Mouse (Mus musculus): Measurements from ENCODE around the gene Krt79. TPM values are rescaled to one million over a fixed set of nuclear protein-coding genes. Genes with fewer than 3 reads are reported as not detected.
A peak's percentile ranks its signal among the peaks of the same experiment; 100 is the strongest.

Krt79 gene
- polyA plus RNA-seq, 1 experiment from 2014 or later = 0.22 TPM

DNA sequence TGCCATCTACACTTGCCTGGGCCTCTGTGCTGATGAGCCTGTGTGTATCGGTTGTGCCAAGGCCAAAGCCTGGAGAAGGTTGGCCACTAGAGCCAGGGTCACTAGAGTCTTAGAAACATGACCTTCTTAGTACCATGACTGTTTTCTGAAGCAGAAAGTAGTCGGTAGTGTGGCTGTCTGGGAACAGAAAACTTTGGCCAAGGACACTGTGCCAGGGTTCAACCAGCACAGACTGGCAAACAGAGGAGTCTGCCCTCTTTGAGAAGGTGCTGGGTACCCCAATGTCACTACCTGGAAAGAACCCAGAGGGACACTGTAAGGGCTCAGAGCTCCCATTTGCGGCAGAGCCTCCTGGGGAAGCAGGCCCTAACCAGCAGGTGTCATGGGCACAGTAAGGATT is 36.5 kb upstream of the Krt79 start:
- 52% methylated on average over 3 of the region's 3 CpGs for WGBS
- peak overlapping the region; percentile 56 for H3K4me2 ChIP-seq (ENCODE audit: low read length)
- DNase-seq (ENCODE audit: low spot score) (no peak), ATAC-seq (replicated peaks; ENCODE audit: low FRiP score, low TSS enrichment, low read depth) (no peak)
- H3K4me3 ChIP-seq (ENCODE audit: low read depth, low read length) = no peak overlapping the region
- H3K27ac ChIP-seq (ENCODE audit: low read depth) = peak overlapping the region; percentile 89
- peak overlapping the region; percentile 63 for H3K9ac ChIP-seq (ENCODE audit: low read length)
- no peaks in the 10 kb centered on the region for H3K27me3 ChIP-seq (replicated peaks; ENCODE audit: control insufficient read depth, insufficient read depth, low read length)
- H3K4me1 ChIP-seq (replicated peaks; ENCODE audit: control insufficient read depth, insufficient read depth, low read length) = peaks cover 32% of the 10 kb centered on the region
- no peaks in the 10 kb centered on the region for H3K36me3 ChIP-seq (ENCODE audit: control insufficient read depth, insufficient read depth, low read length)
- H3K9me3 ChIP-seq (ENCODE audit: control insufficient read depth, low read length) = no peaks in the 10 kb centered on the region

DNA sequence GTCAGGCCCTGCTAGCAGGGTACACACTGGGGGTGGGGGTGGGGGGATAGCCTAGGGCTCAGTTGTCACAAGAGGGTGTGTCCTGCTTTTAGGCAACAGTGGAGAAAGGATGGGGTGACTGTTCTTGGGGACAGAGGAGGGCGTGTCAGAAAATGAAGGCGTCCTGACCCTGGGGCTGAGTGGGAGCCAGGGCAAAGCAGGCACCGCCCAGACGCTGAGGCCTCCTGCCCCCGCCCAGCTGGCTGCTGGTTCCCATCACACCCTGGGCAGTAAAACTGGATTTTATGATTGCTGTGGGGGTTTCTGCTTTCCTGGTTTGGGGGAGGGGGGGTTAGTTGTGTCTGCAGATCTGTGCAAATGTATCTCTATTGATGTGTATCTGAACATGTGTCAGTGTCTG is 35.9 kb upstream of the Krt79 start:
- H3K9ac ChIP-seq (ENCODE audit: low read length) = no peak overlapping the region
- no peaks in the 10 kb centered on the region for H3K9me3 ChIP-seq (ENCODE audit: control insufficient read depth, low read length)
- H3K4me3 ChIP-seq (ENCODE audit: low read depth, low read length) = no peak overlapping the region
- H3K27me3 ChIP-seq (replicated peaks; ENCODE audit: control insufficient read depth, insufficient read depth, low read length) = no peaks in the 10 kb centered on the region
- 50% methylated on average over 5 of the region's 5 CpGs for WGBS
- no peak overlapping the region for H3K4me2 ChIP-seq (ENCODE audit: low read length)
- H3K4me1 ChIP-seq (replicated peaks; ENCODE audit: control insufficient read depth, insufficient read depth, low read length) = peaks cover 32% of the 10 kb centered on the region
- DNase-seq (ENCODE audit: low spot score) (peak; percentile 65), ATAC-seq (replicated peaks; ENCODE audit: low FRiP score, low TSS enrichment, low read depth) (peak; percentile 40)
- peak overlapping the region; percentile 89 for H3K27ac ChIP-seq (ENCODE audit: low read depth)
- H3K36me3 ChIP-seq (ENCODE audit: control insufficient read depth, insufficient read depth, low read length) = no peaks in the 10 kb centered on the region

DNA sequence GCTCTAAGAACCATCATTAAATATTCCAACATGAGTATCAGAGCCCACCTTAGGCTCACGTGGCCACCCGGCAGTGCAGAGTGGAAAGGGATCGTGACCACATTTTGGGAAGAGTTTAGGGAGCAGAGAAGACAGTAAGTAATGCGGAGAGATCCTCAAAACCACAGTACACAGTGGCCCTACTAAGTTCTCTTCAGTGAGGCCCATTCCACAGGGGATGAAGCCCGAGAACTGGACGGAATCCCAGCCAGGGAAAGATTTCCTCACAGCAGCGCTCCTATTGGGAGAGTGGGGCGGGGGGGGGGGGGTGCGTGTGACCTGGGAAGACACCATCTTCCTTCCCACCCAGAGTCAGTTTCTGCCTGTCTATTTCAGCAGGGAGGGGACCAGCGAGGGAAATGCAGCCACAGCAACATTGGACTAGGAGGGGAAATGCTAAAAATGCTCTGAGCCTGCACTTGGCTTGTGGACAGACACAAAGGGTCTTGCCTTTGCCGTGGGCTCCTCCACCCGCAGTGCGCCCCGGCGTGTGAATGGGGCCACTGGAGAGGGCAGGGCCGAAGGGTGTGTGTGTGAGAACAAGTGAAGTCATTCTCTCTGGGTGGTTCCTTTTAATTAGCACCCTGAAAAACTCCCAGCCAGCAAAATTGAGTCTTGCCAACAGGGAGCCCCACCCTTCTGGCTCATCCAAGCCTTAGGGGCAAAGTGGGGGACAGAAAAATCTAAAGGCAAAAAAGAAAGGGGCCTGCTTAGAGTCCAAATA is 34.1 kb upstream of the Krt79 start:
- Histone ChIP-seq H3K9me3 (ENCODE audit: control insufficient read depth, low read length) (no peaks in the 10 kb centered on the region), H3K9ac (ENCODE audit: low read length) (no peak overlapping the region), H3K36me3 (ENCODE audit: control insufficient read depth, insufficient read depth, low read length) (no peaks in the 10 kb centered on the region), H3K4me2 (ENCODE audit: low read length) (no peak overlapping the region), H3K4me1 (replicated peaks; ENCODE audit: control insufficient read depth, insufficient read depth, low read length) (peaks cover 38% of the 10 kb centered on the region), H3K27me3 (replicated peaks; ENCODE audit: control insufficient read depth, insufficient read depth, low read length) (no peaks in the 10 kb centered on the region), H3K4me3 (ENCODE audit: low read depth, low read length) (no peak overlapping the region), H3K27ac (ENCODE audit: low read depth) (no peak overlapping the region)
- ATAC-seq (replicated peaks; ENCODE audit: low FRiP score, low TSS enrichment, low read depth) = no peak
- 63% methylated on average over 15 of the region's 16 CpGs for WGBS
- DNase-seq (ENCODE audit: low spot score) = no peak

DNA sequence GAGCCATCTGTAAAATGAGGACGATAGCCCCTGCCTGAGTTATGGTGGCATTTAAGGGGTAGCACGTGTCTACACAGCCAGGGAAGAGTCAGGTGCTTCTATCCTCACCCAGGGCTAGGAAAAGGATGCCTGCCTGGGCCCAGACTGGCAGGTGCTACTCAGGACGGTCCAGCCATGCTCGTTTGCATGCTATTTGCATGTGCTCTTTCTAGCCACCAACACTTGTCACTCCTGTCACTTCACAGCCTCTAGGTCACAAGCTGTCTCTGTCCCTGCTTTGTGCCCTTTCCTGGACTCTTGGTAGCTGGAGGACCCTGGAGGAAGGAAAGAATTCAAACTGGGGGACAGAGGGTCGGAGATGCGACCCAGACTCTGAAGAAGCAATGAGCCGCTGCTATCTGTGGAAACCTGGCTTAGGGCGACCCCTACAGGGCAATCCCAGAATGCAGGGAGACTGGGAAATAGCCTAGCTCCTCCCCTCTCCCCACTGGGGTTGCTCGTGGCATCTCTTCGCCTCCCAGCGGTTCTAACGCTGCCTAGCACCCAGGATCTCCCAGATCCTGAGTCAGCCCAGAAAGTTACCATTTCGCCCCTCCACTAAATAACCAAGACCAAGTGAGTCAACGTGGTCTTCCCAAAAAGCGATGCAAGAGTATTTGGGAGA is 33.4 kb upstream of the Krt79 start:
- DNase-seq (ENCODE audit: low spot score) (peak; percentile 100), ATAC-seq (replicated peaks; ENCODE audit: low FRiP score, low TSS enrichment, low read depth) (no peak; the same call in 1 of the 2 replicates)
- H3K36me3 ChIP-seq (ENCODE audit: control insufficient read depth, insufficient read depth, low read length) = no peaks in the 10 kb centered on the region
- H3K27ac ChIP-seq (ENCODE audit: low read depth) = no peak overlapping the region
- no peaks in the 10 kb centered on the region for H3K27me3 ChIP-seq (replicated peaks; ENCODE audit: control insufficient read depth, insufficient read depth, low read length)
- peaks cover 38% of the 10 kb centered on the region for H3K4me1 ChIP-seq (replicated peaks; ENCODE audit: control insufficient read depth, insufficient read depth, low read length)
- H3K9me3 ChIP-seq (ENCODE audit: control insufficient read depth, low read length) = no peaks in the 10 kb centered on the region
- 13% methylated on average over 15 of the region's 15 CpGs for WGBS
- H3K9ac ChIP-seq (ENCODE audit: low read length) = no peak overlapping the region
- no peak overlapping the region for H3K4me2 ChIP-seq (ENCODE audit: low read length)
- no peak overlapping the region for H3K4me3 ChIP-seq (ENCODE audit: low read depth, low read length)

DNA sequence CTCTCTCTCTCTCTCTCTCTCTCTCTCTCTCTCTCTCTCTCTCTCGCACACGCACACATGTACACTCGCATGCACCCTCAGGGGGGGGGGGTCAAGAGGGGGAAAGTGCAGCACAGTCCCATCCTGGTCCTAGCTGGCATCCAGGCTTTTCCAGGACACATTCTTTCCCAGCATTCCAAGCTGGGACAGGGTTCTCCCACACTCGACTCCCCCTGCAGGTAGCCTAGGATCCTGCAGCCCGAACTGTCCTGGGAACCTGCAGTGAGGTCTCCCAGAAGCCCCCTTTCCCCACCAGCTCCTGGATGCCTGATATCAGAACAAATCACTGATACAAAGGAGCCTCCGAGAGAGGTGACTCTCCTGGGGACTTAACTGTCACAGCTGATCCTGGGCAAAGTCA is 30.4 kb upstream of the Krt79 start:
- Histone ChIP-seq H3K9me3 (ENCODE audit: control insufficient read depth, low read length) (no peaks in the 10 kb centered on the region), H3K9ac (ENCODE audit: low read length) (no peak overlapping the region), H3K4me2 (ENCODE audit: low read length) (no peak overlapping the region), H3K27ac (ENCODE audit: low read depth) (no peak overlapping the region; the same call in 1 of the 2 replicates), H3K36me3 (ENCODE audit: control insufficient read depth, insufficient read depth, low read length) (no peaks in the 10 kb centered on the region), H3K4me1 (replicated peaks; ENCODE audit: control insufficient read depth, insufficient read depth, low read length) (peaks cover 11% of the 10 kb centered on the region; the same call in 1 of the 2 replicates), H3K4me3 (ENCODE audit: low read depth, low read length) (no peak overlapping the region), H3K27me3 (replicated peaks; ENCODE audit: control insufficient read depth, insufficient read depth, low read length) (no peaks in the 10 kb centered on the region)
- ATAC-seq (replicated peaks; ENCODE audit: low FRiP score, low TSS enrichment, low read depth) (no peak), DNase-seq (ENCODE audit: low spot score) (peak; percentile 82)
- WGBS = 18% methylated on average over 3 of the region's 6 CpGs

DNA sequence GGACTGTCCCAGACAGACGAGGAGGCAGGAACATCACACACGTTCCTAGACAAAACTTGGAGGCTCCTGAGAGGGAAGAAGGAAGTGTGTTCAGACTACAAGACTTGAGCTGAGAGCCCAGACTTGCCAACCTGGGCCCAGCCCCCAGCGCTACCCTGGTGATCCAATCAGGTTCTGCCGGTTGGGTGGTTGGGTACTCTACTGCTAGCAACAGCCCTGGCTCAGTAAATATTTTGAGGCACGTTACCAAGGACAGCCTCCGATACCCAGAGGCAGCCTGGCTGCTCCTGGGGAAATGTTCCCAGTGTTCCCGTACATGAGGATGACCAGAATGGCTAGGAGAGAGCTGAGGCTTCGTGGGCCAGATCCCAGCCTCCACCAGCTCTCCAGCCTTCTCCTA is 26.7 kb upstream of the Krt79 start:
- Histone ChIP-seq H3K9me3 (ENCODE audit: control insufficient read depth, low read length) (no peaks in the 10 kb centered on the region), H3K4me2 (ENCODE audit: low read length) (no peak overlapping the region), H3K4me3 (ENCODE audit: low read depth, low read length) (no peak overlapping the region), H3K27me3 (replicated peaks; ENCODE audit: control insufficient read depth, insufficient read depth, low read length) (no peaks in the 10 kb centered on the region), H3K36me3 (ENCODE audit: control insufficient read depth, insufficient read depth, low read length) (no peaks in the 10 kb centered on the region), H3K4me1 (replicated peaks; ENCODE audit: control insufficient read depth, insufficient read depth, low read length) (0 out of 2 replicates have a peak, but pooled peaks cover 6% of the 10 kb centered on the region), H3K9ac (ENCODE audit: low read length) (no peak overlapping the region), H3K27ac (ENCODE audit: low read depth) (no peak overlapping the region)
- ATAC-seq (replicated peaks; ENCODE audit: low FRiP score, low TSS enrichment, low read depth) = no peak
- 72% methylated on average over 8 of the region's 8 CpGs for WGBS
- no peak for DNase-seq (ENCODE audit: low spot score)

DNA sequence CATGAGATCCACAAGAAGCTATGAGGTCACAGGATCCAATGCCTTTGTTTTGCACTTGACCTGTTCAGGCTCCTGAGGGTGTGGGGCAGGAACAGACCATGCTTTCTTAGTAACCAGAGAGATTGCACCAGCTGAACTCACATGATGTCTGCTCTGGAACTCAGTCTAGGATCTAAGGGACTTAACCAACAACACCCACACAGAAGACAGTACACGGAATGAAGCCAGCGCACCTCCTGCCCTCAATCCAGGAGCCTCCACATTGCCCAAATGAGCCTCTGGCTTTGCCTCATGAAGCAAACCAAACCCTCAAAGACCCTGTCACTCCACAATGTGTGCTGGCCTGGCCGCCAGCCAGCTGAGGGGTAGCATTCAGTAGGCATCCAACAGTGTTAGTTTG is 18.8 kb upstream of the Krt79 start:
- Histone ChIP-seq H3K27ac (ENCODE audit: low read depth) (no peak overlapping the region), H3K4me3 (ENCODE audit: low read depth, low read length) (no peak overlapping the region), H3K9ac (ENCODE audit: low read length) (no peak overlapping the region), H3K36me3 (ENCODE audit: control insufficient read depth, insufficient read depth, low read length) (no peaks in the 10 kb centered on the region), H3K9me3 (ENCODE audit: control insufficient read depth, low read length) (no peaks in the 10 kb centered on the region), H3K4me2 (ENCODE audit: low read length) (no peak overlapping the region), H3K4me1 (replicated peaks; ENCODE audit: control insufficient read depth, insufficient read depth, low read length) (no peaks in the 10 kb centered on the region), H3K27me3 (replicated peaks; ENCODE audit: control insufficient read depth, insufficient read depth, low read length) (no peaks in the 10 kb centered on the region)
- 94% methylated on average over 3 of the region's 3 CpGs for WGBS
- no peak for DNase-seq (ENCODE audit: low spot score)
- no peak for ATAC-seq (replicated peaks; ENCODE audit: low FRiP score, low TSS enrichment, low read depth)

DNA sequence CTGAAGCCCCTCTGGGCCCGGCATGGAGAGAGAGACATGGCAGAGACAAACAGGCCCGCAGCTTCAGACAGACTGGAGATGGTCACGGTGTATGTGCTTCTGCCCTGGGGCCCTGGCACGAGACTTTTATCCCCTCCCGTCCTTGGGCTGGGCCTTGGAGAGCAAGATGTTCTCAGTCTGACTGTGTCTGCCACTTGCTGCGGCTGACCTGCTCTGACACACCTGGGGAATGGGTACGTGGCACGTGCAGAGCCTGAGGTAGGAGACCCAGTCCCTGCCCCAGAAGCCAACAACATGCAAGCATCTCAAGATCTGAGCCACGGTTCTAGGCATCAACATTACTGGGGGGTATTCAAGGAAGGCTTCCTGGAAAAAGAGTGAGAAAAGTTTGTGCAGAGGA is 14.1 kb upstream of the Krt79 start, which contains the start of gene Krt78:
Krt78 (minus strand) TSS at position 101 of the 400 bp plus-strand sequence.
- Histone ChIP-seq H3K9me3 (ENCODE audit: control insufficient read depth, low read length) (no peaks in the 10 kb centered on the region), H3K4me3 (ENCODE audit: low read depth, low read length) (no peak within 1 kb of the TSS), H3K4me2 (ENCODE audit: low read length) (no peak within 1 kb of the TSS), H3K9ac (ENCODE audit: low read length) (no peak within 1 kb of the TSS), H3K27ac (ENCODE audit: low read depth) (peak within 1 kb of the TSS; percentile 47; the same call in 1 of the 2 replicates), H3K27me3 (replicated peaks; ENCODE audit: control insufficient read depth, insufficient read depth, low read length) (no peaks in the 10 kb centered on the region), H3K4me1 (replicated peaks; ENCODE audit: control insufficient read depth, insufficient read depth, low read length) (0 out of 2 replicates have a peak, but pooled peaks cover 6% of the 10 kb centered on the region), H3K36me3 (ENCODE audit: control insufficient read depth, insufficient read depth, low read length) (no peaks in the 10 kb centered on the region)
- 88% methylated on average over 9 of the region's 9 CpGs for WGBS
- 0 out of 2 replicates have a peak, but pooled peaks have one; percentile 23 for ATAC-seq (replicated peaks; ENCODE audit: low FRiP score, low TSS enrichment, low read depth)
- DNase-seq (ENCODE audit: low spot score) = no peak

Data from intestine, embryonic 14.5 days (tissue).